Mouse (Mus musculus): ENCODE measurements around the gene Tubb2a. TPM values are rescaled to one million over a fixed set of nuclear protein-coding genes. Genes with fewer than 3 reads are reported as not detected.

Gene Tubb2a
- total and polyA plus RNA-seq, 3 experiments = 4.4 to 63.8 (median 16.7) TPM

DNA sequence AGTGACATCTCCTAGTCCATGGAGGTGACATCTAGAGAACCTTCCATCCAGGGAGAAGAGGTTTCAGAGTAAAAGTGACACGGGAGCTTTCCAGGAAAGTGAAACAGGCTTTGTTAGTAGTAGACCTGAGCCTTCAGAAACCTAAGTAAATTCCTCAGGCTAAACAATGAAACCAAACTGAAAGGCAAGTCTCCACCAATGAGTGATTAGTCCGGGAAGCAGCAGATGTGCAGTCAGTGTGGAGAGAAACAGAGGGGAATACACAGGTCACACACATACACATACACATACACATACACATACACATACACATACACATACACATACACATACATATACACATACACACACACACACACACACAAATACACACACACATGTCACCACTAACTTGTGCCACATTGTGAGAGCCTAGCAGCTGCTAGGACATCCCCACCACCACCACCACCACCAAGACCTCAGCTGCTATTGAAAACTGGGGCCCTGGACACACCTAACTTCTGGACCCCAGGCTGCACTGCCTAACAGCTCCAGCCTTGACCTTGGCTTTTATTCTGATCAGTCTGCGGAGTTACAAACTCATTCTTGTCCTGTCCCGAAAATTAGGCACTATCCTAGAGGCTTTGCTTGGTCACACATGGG is 31.3 kb upstream of the Tubb2a start:
- Histone ChIP-seq H3K9me3 (replicated peaks) (no peaks in the 10 kb centered on the region), H3K4me3 (ENCODE audit: low read depth, low read length) (no peak overlapping the region), H3K27me3 (ENCODE audit: insufficient read depth, low read length) (peaks cover 5% of the 10 kb centered on the region; the same call in 1 of the 2 replicates), H3K36me3 (replicated peaks) (no peaks in the 10 kb centered on the region), H3K4me1 (ENCODE audit: insufficient read depth, low read depth, low read length) (peaks cover 8% of the 10 kb centered on the region)
- DNase-seq (ENCODE audit: low spot score) (no peak), ATAC-seq (ENCODE audit: extremely low read depth, insufficient number of reproducible peaks, low FRiP score, poor library complexity, severe bottlenecking) (no peak)
- TF ChIP-seq GATA2 (IDR thresholded peaks at IDR 0.05; ENCODE audit: borderline replicate concordance, low read depth, low read length) (no peak), GATA1 (IDR thresholded peaks at IDR 0.05; ENCODE audit: borderline replicate concordance, low read length) (no peak), POLR2AphosphoS5 (IDR thresholded peaks at IDR 0.05; ENCODE audit: insufficient replicate concordance, low read depth, low read length) (no peak), TAL1 (conservative IDR thresholded peaks at IDR 0.05; ENCODE audit: low read depth, low read length) (no peak), CTCF (IDR thresholded peaks at IDR 0.05; ENCODE audit: low read depth, low read length) (no peak)

DNA sequence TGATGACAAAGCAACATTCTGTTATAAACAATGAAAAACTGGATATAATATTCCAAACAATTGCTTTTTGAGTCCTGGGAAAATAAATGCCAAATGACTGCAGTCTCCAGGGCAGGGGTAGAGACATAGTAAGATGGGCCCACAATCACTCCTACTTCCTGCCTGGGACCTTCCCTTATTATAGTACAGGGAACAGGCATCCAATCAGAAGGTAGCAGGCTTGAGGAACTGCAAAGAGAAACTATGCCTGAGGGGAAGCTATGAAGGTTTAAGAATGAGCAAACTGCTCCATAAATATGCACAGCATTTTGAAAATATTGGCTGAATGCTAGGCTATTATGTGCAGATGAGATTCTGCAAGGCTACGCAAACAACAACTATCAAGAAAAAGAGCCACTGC is 29.2 kb upstream of the Tubb2a start:
- Histone ChIP-seq H3K4me3 (ENCODE audit: low read depth, low read length) (no peak overlapping the region), H3K9me3 (replicated peaks) (0 out of 2 replicates have a peak, but pooled peaks cover 3% of the 10 kb centered on the region), H3K27me3 (ENCODE audit: insufficient read depth, low read length) (peaks cover 5% of the 10 kb centered on the region; the same call in 1 of the 2 replicates), H3K36me3 (replicated peaks) (no peaks in the 10 kb centered on the region), H3K4me1 (ENCODE audit: insufficient read depth, low read depth, low read length) (peaks cover 6% of the 10 kb centered on the region)
- ATAC-seq (ENCODE audit: extremely low read depth, insufficient number of reproducible peaks, low FRiP score, poor library complexity, severe bottlenecking) = no peak
- DNase-seq (ENCODE audit: low spot score) = peak; percentile 10
- no peak for TF ChIP-seq GATA2 (IDR thresholded peaks at IDR 0.05; ENCODE audit: borderline replicate concordance, low read depth, low read length)
- no peak for TF ChIP-seq GATA1 (IDR thresholded peaks at IDR 0.05; ENCODE audit: borderline replicate concordance, low read length)
- TF ChIP-seq TAL1 (conservative IDR thresholded peaks at IDR 0.05; ENCODE audit: low read depth, low read length) = no peak
- TF ChIP-seq POLR2AphosphoS5 (IDR thresholded peaks at IDR 0.05; ENCODE audit: insufficient replicate concordance, low read depth, low read length) = no peak
- TF ChIP-seq CTCF (IDR thresholded peaks at IDR 0.05; ENCODE audit: low read depth, low read length) = no peak

DNA sequence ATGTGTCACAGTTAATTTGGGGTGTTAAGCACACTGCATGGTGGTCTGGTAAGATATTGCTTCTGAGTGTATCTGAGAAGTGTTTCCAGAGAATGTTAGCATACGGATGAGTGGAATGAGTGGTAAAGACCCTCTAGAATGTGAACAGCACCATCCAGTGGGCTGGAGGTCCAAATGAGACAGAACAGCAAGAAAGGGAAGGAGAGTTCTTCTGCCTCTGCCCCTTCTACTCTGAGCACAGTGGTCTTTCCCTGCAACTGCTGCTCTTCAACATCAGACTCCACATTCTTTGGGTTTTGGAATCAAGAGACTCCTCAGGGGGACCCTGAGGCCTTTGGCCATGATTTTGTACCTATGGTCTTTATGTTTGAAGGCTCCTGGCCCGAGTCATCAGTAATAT is 28.4 kb upstream of the Tubb2a start:
- Histone ChIP-seq H3K9me3 (replicated peaks) (0 out of 2 replicates have a peak, but pooled peaks cover 3% of the 10 kb centered on the region), H3K4me1 (ENCODE audit: insufficient read depth, low read depth, low read length) (peaks cover 13% of the 10 kb centered on the region), H3K27me3 (ENCODE audit: insufficient read depth, low read length) (peaks cover 5% of the 10 kb centered on the region; the same call in 1 of the 2 replicates), H3K4me3 (ENCODE audit: low read depth, low read length) (no peak overlapping the region), H3K36me3 (replicated peaks) (no peaks in the 10 kb centered on the region)
- DNase-seq (ENCODE audit: low spot score) (no peak), ATAC-seq (ENCODE audit: extremely low read depth, insufficient number of reproducible peaks, low FRiP score, poor library complexity, severe bottlenecking) (no peak)
- TF ChIP-seq POLR2AphosphoS5 (IDR thresholded peaks at IDR 0.05; ENCODE audit: insufficient replicate concordance, low read depth, low read length) (no peak), GATA1 (IDR thresholded peaks at IDR 0.05; ENCODE audit: borderline replicate concordance, low read length) (no peak), GATA2 (IDR thresholded peaks at IDR 0.05; ENCODE audit: borderline replicate concordance, low read depth, low read length) (no peak), TAL1 (conservative IDR thresholded peaks at IDR 0.05; ENCODE audit: low read depth, low read length) (no peak), CTCF (IDR thresholded peaks at IDR 0.05; ENCODE audit: low read depth, low read length) (no peak)

DNA sequence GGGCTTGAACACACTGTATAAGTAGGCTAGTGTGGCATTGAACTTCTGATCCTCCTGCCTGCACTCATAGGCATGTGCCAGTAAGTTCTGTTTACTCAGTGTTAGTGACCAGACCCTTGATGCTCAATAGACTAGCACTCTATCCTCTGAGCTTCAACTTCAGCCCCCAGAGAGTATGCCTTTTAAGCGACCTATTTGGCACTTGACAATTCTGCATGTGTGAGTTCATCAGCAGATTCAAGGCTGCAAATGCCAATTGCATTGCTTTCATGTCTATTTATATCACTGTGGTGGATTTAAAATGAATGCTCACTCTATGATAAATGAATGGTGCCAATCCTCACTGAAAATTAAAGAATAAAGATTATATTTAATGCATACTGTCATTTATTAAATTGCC is 27.6 kb upstream of the Tubb2a start:
- DNase-seq (ENCODE audit: low spot score) = no peak
- no peak for ATAC-seq (ENCODE audit: extremely low read depth, insufficient number of reproducible peaks, low FRiP score, poor library complexity, severe bottlenecking)
- H3K4me1 ChIP-seq (ENCODE audit: insufficient read depth, low read depth, low read length) = peaks cover 22% of the 10 kb centered on the region
- H3K27me3 ChIP-seq (ENCODE audit: insufficient read depth, low read length) = 0 out of 2 replicates have a peak, but pooled peaks cover 2% of the 10 kb centered on the region
- H3K4me3 ChIP-seq (ENCODE audit: low read depth, low read length) = no peak overlapping the region
- TF ChIP-seq CTCF (IDR thresholded peaks at IDR 0.05; ENCODE audit: low read depth, low read length) (no peak), POLR2AphosphoS5 (IDR thresholded peaks at IDR 0.05; ENCODE audit: insufficient replicate concordance, low read depth, low read length) (no peak), GATA1 (IDR thresholded peaks at IDR 0.05; ENCODE audit: borderline replicate concordance, low read length) (no peak)
- H3K9me3 ChIP-seq (replicated peaks) = 0 out of 2 replicates have a peak, but pooled peaks cover 3% of the 10 kb centered on the region
- no peaks in the 10 kb centered on the region for H3K36me3 ChIP-seq (replicated peaks)

DNA sequence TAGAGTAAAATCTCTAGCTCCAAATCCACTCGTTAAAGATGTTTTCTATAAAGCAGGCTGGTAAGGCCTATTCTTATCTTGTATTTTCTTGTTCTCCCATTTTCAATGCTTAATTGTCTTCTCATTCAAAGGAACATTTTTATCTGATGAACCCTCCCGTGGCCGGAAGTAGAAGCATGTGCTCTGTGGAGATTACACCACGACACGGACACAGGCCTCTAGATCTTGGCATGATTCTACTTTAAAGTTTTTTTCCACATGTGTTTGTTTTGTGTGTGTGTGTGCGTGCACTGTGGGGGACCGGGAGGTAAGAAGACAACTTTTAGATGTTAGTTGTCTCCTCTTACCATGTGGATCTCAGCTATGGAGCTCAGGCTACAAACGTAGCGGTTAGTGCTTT is 24.1 kb upstream of the Tubb2a start:
- Histone ChIP-seq H3K4me1 (ENCODE audit: insufficient read depth, low read depth, low read length) (peaks cover 26% of the 10 kb centered on the region), H3K36me3 (replicated peaks) (no peaks in the 10 kb centered on the region), H3K9me3 (replicated peaks) (peaks cover 6% of the 10 kb centered on the region), H3K4me3 (ENCODE audit: low read depth, low read length) (no peak overlapping the region), H3K27me3 (ENCODE audit: insufficient read depth, low read length) (no peaks in the 10 kb centered on the region)
- ATAC-seq (ENCODE audit: extremely low read depth, insufficient number of reproducible peaks, low FRiP score, poor library complexity, severe bottlenecking) (peak; percentile 76), DNase-seq (ENCODE audit: low spot score) (no peak)
- TF ChIP-seq GATA2 (IDR thresholded peaks at IDR 0.05; ENCODE audit: borderline replicate concordance, low read depth, low read length) (no peak), TAL1 (conservative IDR thresholded peaks at IDR 0.05; ENCODE audit: low read depth, low read length) (peak; percentile 34; the same call in 1 of the 2 replicates)

DNA sequence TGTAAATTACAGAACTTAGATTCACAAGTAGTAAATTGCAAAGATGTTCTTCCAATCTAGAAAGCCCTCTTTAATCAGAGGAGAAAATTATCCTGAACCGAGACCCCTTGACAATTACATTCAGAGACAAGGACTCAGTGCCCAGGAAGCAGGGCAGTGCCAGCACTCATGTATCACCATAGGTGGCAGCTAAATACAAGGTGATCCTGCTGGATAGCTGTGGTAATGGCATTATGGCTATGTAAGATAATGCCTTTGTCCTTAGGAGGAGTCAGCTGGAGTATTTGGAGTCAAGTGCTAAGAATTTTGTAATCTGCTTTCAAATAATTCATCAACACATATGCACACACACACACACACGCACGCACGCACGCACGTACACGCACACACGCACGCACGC is 23.4 kb upstream of the Tubb2a start:
- H3K4me3 ChIP-seq (ENCODE audit: low read depth, low read length) = no peak overlapping the region; the same call in 1 of the 2 replicates
- ATAC-seq (ENCODE audit: extremely low read depth, insufficient number of reproducible peaks, low FRiP score, poor library complexity, severe bottlenecking) (no peak), DNase-seq (ENCODE audit: low spot score) (no peak)
- no peaks in the 10 kb centered on the region for H3K36me3 ChIP-seq (replicated peaks)
- H3K4me1 ChIP-seq (ENCODE audit: insufficient read depth, low read depth, low read length) = peaks cover 28% of the 10 kb centered on the region
- H3K27me3 ChIP-seq (ENCODE audit: insufficient read depth, low read length) = no peaks in the 10 kb centered on the region
- TF ChIP-seq GATA2 (IDR thresholded peaks at IDR 0.05; ENCODE audit: borderline replicate concordance, low read depth, low read length) (no peak), TAL1 (conservative IDR thresholded peaks at IDR 0.05; ENCODE audit: low read depth, low read length) (no peak), CTCF (IDR thresholded peaks at IDR 0.05; ENCODE audit: low read depth, low read length) (no peak), POLR2AphosphoS5 (IDR thresholded peaks at IDR 0.05; ENCODE audit: insufficient replicate concordance, low read depth, low read length) (no peak), GATA1 (IDR thresholded peaks at IDR 0.05; ENCODE audit: borderline replicate concordance, low read length) (no peak)
- peaks cover 6% of the 10 kb centered on the region for H3K9me3 ChIP-seq (replicated peaks)
